Mouse (Mus musculus) MEL (cell line): ENCODE measurements at regions not wholly inside any gene's neighbourhood (a gene's known extent, or its start where the extent isn't known, plus 50 kb on each side); places are given as distances from the start of the nearest gene placed in this dataset.

Source experiments
- DNase-seq: peaks from one replicate; pipeline ENCODE4 v3.0.0; 2011; ENCODE audit warnings: low read depth, low spot score
- H3K27ac ChIP-seq: 2 replicates; pipeline ENCODE4 v1.5.1; 2012; ENCODE audit warnings: low read depth, mild to moderate bottlenecking, control low read depth, low read length, moderate library complexity; ENCODE audit not compliant: control insufficient read depth
- H3K27me3 ChIP-seq, 2 experiments: fragments of 150-350 bp in 1 of 2; sonication (generic) in 1 of 2; 2 replicates each; pipeline ENCODE4 v1.6.1; 2012; ENCODE audit warnings: low read length in 2 of 2, mild to moderate bottlenecking in 2 of 2, improper control_type of control experiment in 1 of 2, moderate library complexity in 1 of 2; ENCODE audit not compliant: insufficient read depth in 2 of 2, control insufficient read depth in 1 of 2
- H3K36me3 ChIP-seq, 2 experiments: 2 replicates each; pipeline ENCODE4 v1.6.1; 2012 to 2014; ENCODE audit warnings: low read length in 2 of 2, improper control_type of control experiment in 1 of 2, inconsistent platforms in 1 of 2, mild to moderate bottlenecking in 1 of 2; ENCODE audit not compliant: insufficient read depth in 2 of 2, control insufficient read depth in 1 of 2
- H3K4me1 ChIP-seq, 2 experiments: fragments of 150-350 bp in 1 of 2; sonication (generic) in 1 of 2; 2 replicates each; pipeline ENCODE4 v1.6.1; 2012; ENCODE audit warnings: low read length in 2 of 2, improper control_type of control experiment in 1 of 2, mild to moderate bottlenecking in 1 of 2; ENCODE audit not compliant: insufficient read depth in 2 of 2, control insufficient read depth in 1 of 2
- H3K4me3 ChIP-seq, 2 experiments: fragments of 150-350 bp in 1 of 2; sonication (generic) in 1 of 2; 2 replicates each; pipeline ENCODE4 v1.5.1; 2012; ENCODE audit warnings: low read depth in 2 of 2, low read length in 2 of 2, mild to moderate bottlenecking in 2 of 2, moderate library complexity in 2 of 2, control low read depth in 1 of 2, improper control_type of control experiment in 1 of 2; ENCODE audit not compliant: control insufficient read depth in 1 of 2, insufficient read depth in 1 of 2
- H3K79me2 ChIP-seq: 2 replicates; pipeline ENCODE4 v1.6.1; 2012; ENCODE audit warnings: mild to moderate bottlenecking, low read length, moderate library complexity; ENCODE audit not compliant: control insufficient read depth, poor library complexity, insufficient read depth
- H3K9ac ChIP-seq: 2 replicates; pipeline ENCODE4 v1.6.1; 2012; ENCODE audit warnings: low read depth, mild to moderate bottlenecking, control low read depth, low read length, moderate library complexity; ENCODE audit not compliant: control insufficient read depth, poor library complexity, severe bottlenecking
- H3K9me3 ChIP-seq: fragments of 150-350 bp; sonication (generic); replicated peaks from 2 replicates; pipeline ENCODE4 v1.6.1; 2012; ENCODE audit warnings: mild to moderate bottlenecking, low read length, improper control_type of control experiment, moderate library complexity; ENCODE audit not compliant: insufficient read depth
- BHLHE40 ChIP-seq: IDR thresholded peaks from 2 replicates; pipeline ENCODE4 v1.6.1; 2012; ENCODE audit warnings: low read depth, mild to moderate bottlenecking, inconsistent platforms, low read length, improper control_type of control experiment, borderline replicate concordance
- CTCF ChIP-seq, 3 experiments: IDR thresholded peaks in 2 of 3; conservative IDR thresholded peaks in 1 of 3; 2 replicates each; pipeline ENCODE4 v1.5.1; 2011 to 2012; ENCODE audit warnings: low read length in 3 of 3, low read depth in 2 of 3, mild to moderate bottlenecking in 2 of 3, improper control_type of control experiment in 1 of 3, inconsistent platforms in 1 of 3, mixed read lengths in 1 of 3, moderate library complexity in 1 of 3; ENCODE audit not compliant: control insufficient read depth in 1 of 3, insufficient read depth in 1 of 3, poor library complexity in 1 of 3, severe bottlenecking in 1 of 3
- E2F4 ChIP-seq: IDR thresholded peaks from 2 replicates; pipeline ENCODE4 v1.6.1; 2011; ENCODE audit warnings: low read depth, low read length, improper control_type of control experiment, borderline replicate concordance
- EP300 ChIP-seq, 2 experiments: IDR thresholded peaks; 2 replicates each; pipeline ENCODE4 v1.6.1; 2011; ENCODE audit warnings: improper control_type of control experiment in 2 of 2, low read length in 2 of 2, low read depth in 1 of 2, mild to moderate bottlenecking in 1 of 2
- ETS1 ChIP-seq: IDR thresholded peaks from 2 replicates; pipeline ENCODE4 v1.6.1; 2012; ENCODE audit warnings: low read depth, mild to moderate bottlenecking, inconsistent platforms, low read length, improper control_type of control experiment, moderate library complexity
- GABPA ChIP-seq: IDR thresholded peaks from 2 replicates; pipeline ENCODE4 v1.6.1; 2012; ENCODE audit warnings: low read depth, mild to moderate bottlenecking, inconsistent platforms, low read length, improper control_type of control experiment, moderate library complexity
- GATA1 ChIP-seq: IDR thresholded peaks from 2 replicates; pipeline ENCODE4 v1.6.1; 2011; ENCODE audit warnings: low read depth, low read length, improper control_type of control experiment
- HCFC1 ChIP-seq: IDR thresholded peaks from 2 replicates; pipeline ENCODE4 v1.6.1; 2012; ENCODE audit warnings: low read depth, mild to moderate bottlenecking, inconsistent platforms, low read length, improper control_type of control experiment, moderate library complexity
- KAT2A ChIP-seq: conservative IDR thresholded peaks from 2 replicates; pipeline ENCODE4 v1.6.1; 2012; ENCODE audit warnings: low read depth, low read length, improper control_type of control experiment, inconsistent platforms
- MAX ChIP-seq: IDR thresholded peaks from 2 replicates; pipeline ENCODE4 v1.6.1; 2011; ENCODE audit warnings: low read length, improper control_type of control experiment
- MYB ChIP-seq: IDR thresholded peaks from 2 replicates; pipeline ENCODE4 v1.6.1; 2011; ENCODE audit warnings: mild to moderate bottlenecking, low read depth, low read length, improper control_type of control experiment
- MYC ChIP-seq: IDR thresholded peaks from 2 replicates; pipeline ENCODE4 v1.6.1; 2011; ENCODE audit warnings: low read depth, mild to moderate bottlenecking, low read length, improper control_type of control experiment, moderate library complexity
- NRF1 ChIP-seq: IDR thresholded peaks from 2 replicates; pipeline ENCODE4 v1.6.1; 2014; ENCODE audit warnings: low read depth, mild to moderate bottlenecking, inconsistent platforms, low read length, improper control_type of control experiment, moderate library complexity; ENCODE audit not compliant: poor library complexity, insufficient read depth, severe bottlenecking
- RAD21 ChIP-seq: IDR thresholded peaks from 2 replicates; pipeline ENCODE4 v1.6.1; 2011; ENCODE audit warnings: mild to moderate bottlenecking, low read depth, low read length, improper control_type of control experiment
- TAL1 ChIP-seq: IDR thresholded peaks from 2 replicates; pipeline ENCODE4 v1.6.1; 2012; ENCODE audit warnings: mild to moderate bottlenecking, inconsistent platforms, low read length, moderate library complexity, mixed read lengths
- TBP ChIP-seq: IDR thresholded peaks from 2 replicates; pipeline ENCODE4 v1.8.0; 2011; ENCODE audit warnings: low read depth, low read length, improper control_type of control experiment
- USF1 ChIP-seq: IDR thresholded peaks from 2 replicates; pipeline ENCODE4 v1.6.1; 2014; ENCODE audit warnings: low read depth, mild to moderate bottlenecking, inconsistent platforms, low read length, improper control_type of control experiment, moderate library complexity
- ZKSCAN1 ChIP-seq: IDR thresholded peaks from 2 replicates; pipeline ENCODE4 v1.6.1; 2012; ENCODE audit warnings: low read depth, mild to moderate bottlenecking, inconsistent platforms, low read length, improper control_type of control experiment, moderate library complexity
- ZMIZ1 ChIP-seq: IDR thresholded peaks from 2 replicates; pipeline ENCODE4 v1.6.1; 2012; ENCODE audit warnings: low read depth, mild to moderate bottlenecking, inconsistent platforms, low read length, improper control_type of control experiment, moderate library complexity
- ZNF384 ChIP-seq: IDR thresholded peaks from 2 replicates; pipeline ENCODE4 v1.6.1; 2012; ENCODE audit warnings: low read depth, mild to moderate bottlenecking, inconsistent platforms, low read length, improper control_type of control experiment

GRCm38 (mm10) chr13:101142104-101142735 lies 309.0 kb upstream of the Slc30a5 start:
- H3K4me1 ChIP-seq: no peaks in the 10 kb centered on the region
- DNase-seq: no peak
- no peaks in the 10 kb centered on the region for H3K9me3 ChIP-seq
- H3K4me3 ChIP-seq: no peak overlapping the region
- H3K27me3 ChIP-seq: no peaks in the 10 kb centered on the region
- no peak overlapping the region for H3K27ac ChIP-seq
- H3K36me3 ChIP-seq: no peaks in the 10 kb centered on the region
- H3K79me2 ChIP-seq: no peaks in the 10 kb centered on the region
- no peak overlapping the region for H3K9ac ChIP-seq
- TF ChIP-seq EP300 (IDR thresholded peaks at IDR 0.05; ENCODE audit: low read depth in 1 of 2, low read length in 2 of 2) (no peak), ZMIZ1 (no peak), ZKSCAN1 (no peak), BHLHE40 (no peak), GABPA (no peak), MAX (no peak), USF1 (no peak), GATA1 (no peak), CTCF (IDR thresholded peaks at IDR 0.05 in 2 of 3, conservative IDR thresholded peaks at IDR 0.05 in 1 of 3; ENCODE audit: control insufficient read depth in 1 of 3, insufficient read depth in 1 of 3, low read depth in 2 of 3, low read length in 3 of 3, poor library complexity in 1 of 3, severe bottlenecking in 1 of 3) (no peak), TBP (no peak), MYC (no peak), TAL1 (no peak)
- TF ChIP-seq, all 39 proteins: peak for 0

DNA sequence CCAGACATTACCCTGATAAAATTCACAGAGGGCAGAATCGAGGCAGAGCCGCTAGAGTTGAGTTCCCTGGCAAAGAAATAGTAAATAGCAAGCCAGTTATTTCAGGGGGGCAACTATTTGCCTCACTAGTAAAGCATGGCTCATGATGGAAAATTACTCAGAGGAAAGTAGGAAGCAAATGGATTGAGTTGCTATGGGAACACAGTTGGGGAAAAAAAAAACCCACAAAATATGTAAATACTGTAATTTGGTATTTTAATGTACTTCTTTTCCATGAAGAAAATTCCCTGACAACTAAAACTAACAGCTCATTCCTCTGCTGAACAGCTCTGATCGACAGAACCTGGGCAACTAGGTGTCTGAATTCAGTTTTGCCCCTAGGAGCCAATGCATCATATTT lies 296.2 kb upstream of the Slc30a5 start:
- Histone ChIP-seq H3K36me3 (no peaks in the 10 kb centered on the region), H3K79me2 (no peaks in the 10 kb centered on the region), H3K9me3 (no peaks in the 10 kb centered on the region), H3K4me1 (no peaks in the 10 kb centered on the region), H3K9ac (no peak overlapping the region), H3K27me3 (no peaks in the 10 kb centered on the region), H3K4me3 (no peak overlapping the region), H3K27ac (no peak overlapping the region)
- DNase-seq: no peak
- TF ChIP-seq E2F4: no peak
- no peak for TF ChIP-seq HCFC1
- no peak for TF ChIP-seq USF1
- TF ChIP-seq NRF1: no peak
- TF ChIP-seq ETS1: no peak
- TF ChIP-seq RAD21: no peak
- no peak for TF ChIP-seq MYB
- TF ChIP-seq EP300 (IDR thresholded peaks at IDR 0.05; ENCODE audit: low read depth in 1 of 2, low read length in 2 of 2): no peak
- no peak for TF ChIP-seq KAT2A
- TF ChIP-seq TAL1: no peak
- no peak for TF ChIP-seq ZNF384
